Mouse (Mus musculus) naive thymus-derived CD4-positive, alpha-beta T cell, adult 5 months (primary cell): Measurements from ENCODE around the gene Nudcd3. TPM values are rescaled to one million over a fixed set of nuclear protein-coding genes. Genes with fewer than 3 reads are reported as not detected.

ENCODE experiments used
- polyA plus RNA-seq: library from polyadenylated mRNA; unstranded; fragments of 100-300 nt; shearing (Covaris generic); gene quantifications from one replicate; pipeline ENCODE4 v1.2.1, GENCODE M21; 2017

The Nudcd3 gene
- polyA plus RNA-seq = 51.0 TPM

GRCm38 (mm10) chr11:6200087-6200569 is at the start of gene Nudcd3:
Gene Nudcd3, minus strand, starts transcription at chr11:6200415.

GRCm38 (mm10) chr11:6230012-6230411 is 29.8 kb upstream of the Nudcd3 start, which contains the start of gene Npc1l1:
Gene Npc1l1, minus strand, starts transcription at chr11:6230143.

GRCm38 (mm10) chr11:6199410-6200086 is 667 bp downstream of the Nudcd3 start, which contains the start of gene A730071L15Rik:
Gene A730071L15Rik, plus strand, starts transcription at chr11:6200029.

GRCm38 (mm10) chr11:6066176-6066575 is 134.0 kb downstream of the Nudcd3 start, which contains the start of gene Camk2b:
Gene Camk2b, minus strand, starts transcription at chr11:6066362.

Other genes starting within 250 kb of the Nudcd3 start
- gene Ykt6, start 244.7 kb downstream of the Nudcd3 start, polyA plus RNA-seq = 34.7 TPM
- 4.0 TPM for gene Camk2b, start 134.1 kb downstream of the Nudcd3 start, polyA plus RNA-seq
- gene A730071L15Rik, start 386 bp downstream of the Nudcd3 start, polyA plus RNA-seq = not detected
- 0.07 TPM for gene Npc1l1, start 29.7 kb upstream of the Nudcd3 start, polyA plus RNA-seq
- gene Ddx56, start 67.4 kb upstream of the Nudcd3 start, polyA plus RNA-seq = 76.8 TPM
- gene Tmed4, start 74.5 kb upstream of the Nudcd3 start, polyA plus RNA-seq = 51.0 TPM
- 227 TPM for gene Ogdh, start 91.2 kb upstream of the Nudcd3 start, polyA plus RNA-seq
- 59.2 TPM for gene Zmiz2, start 188.7 kb upstream of the Nudcd3 start, polyA plus RNA-seq
- gene Ppia, start 215.0 kb upstream of the Nudcd3 start, polyA plus RNA-seq = 4,323 TPM
- gene H2afv, start 244.0 kb upstream of the Nudcd3 start, polyA plus RNA-seq = 194 TPM